Mouse (Mus musculus): Measurements from ENCODE around the gene Hs2st1. TPM values are rescaled to one million over a fixed set of nuclear protein-coding genes. Genes with fewer than 3 reads are reported as not detected.

Gene Hs2st1
- total and polyA plus RNA-seq, 3 experiments = 13.6 to 16.1 TPM; not detected in 1

DNA sequence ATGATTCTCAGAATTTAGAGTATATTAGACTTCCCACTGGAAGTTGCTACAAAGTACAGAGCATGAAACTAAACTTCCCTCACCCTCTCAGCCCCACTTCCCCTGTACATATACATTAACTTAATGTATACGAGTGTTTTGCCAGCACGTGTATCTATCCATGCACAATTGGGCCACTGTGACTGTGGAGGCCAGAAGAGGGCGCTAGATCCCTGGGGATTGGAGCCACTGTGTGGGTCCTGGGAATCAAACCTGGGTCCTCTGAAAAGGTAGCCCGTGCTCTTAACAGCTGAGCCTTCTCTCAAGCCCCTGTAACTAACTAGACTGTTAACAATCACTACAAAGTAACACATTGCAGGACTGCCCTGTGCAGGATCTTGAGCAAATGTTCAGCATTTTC, 36.5 kb upstream of the Hs2st1 start:
- Histone ChIP-seq H3K27ac (ENCODE audit: control insufficient read depth, low read depth, low read length) (no peak overlapping the region), H3K9me3 (replicated peaks; ENCODE audit: insufficient read depth, low read length) (no peaks in the 10 kb centered on the region), H3K4me3 (ENCODE audit: control insufficient read depth in 1 of 2, insufficient read depth in 1 of 2, low read depth in 2 of 2, low read length in 2 of 2) (no peak overlapping the region), H3K36me3 (ENCODE audit: control insufficient read depth in 1 of 2, insufficient read depth in 2 of 2, low read length in 2 of 2) (peaks cover 0 to 3% of the 10 kb centered on the region in 2 experiments; a peak in 1 of 4 replicates), H3K79me2 (ENCODE audit: control insufficient read depth, insufficient read depth, low read length, poor library complexity) (no peaks in the 10 kb centered on the region), H3K4me1 (ENCODE audit: control insufficient read depth in 1 of 2, insufficient read depth in 2 of 2, low read length in 2 of 2) (peaks cover 3% of the 10 kb centered on the region in 2 experiments; a peak in 2 of 4 replicates), H3K27me3 (ENCODE audit: control insufficient read depth in 1 of 2, insufficient read depth in 2 of 2, low read length in 2 of 2) (no peaks in the 10 kb centered on the region), H3K9ac (ENCODE audit: control insufficient read depth, low read depth, low read length, poor library complexity, severe bottlenecking) (no peak overlapping the region)
- peak; percentile 69 for DNase-seq (ENCODE audit: low read depth, low spot score)
- TF ChIP-seq TBP (IDR thresholded peaks at IDR 0.05; ENCODE audit: low read depth, low read length) (no peak), SIN3A (IDR thresholded peaks at IDR 0.05; ENCODE audit: low read length) (no peak), NELFE (IDR thresholded peaks at IDR 0.05; ENCODE audit: low read depth, low read length) (no peak), HCFC1 (IDR thresholded peaks at IDR 0.05; ENCODE audit: low read depth, low read length) (no peak), ZNF384 (IDR thresholded peaks at IDR 0.05; ENCODE audit: low read depth, low read length) (no peak), KAT2A (conservative IDR thresholded peaks at IDR 0.05; ENCODE audit: low read depth, low read length) (no peak), USF1 (IDR thresholded peaks at IDR 0.05; ENCODE audit: low read depth, low read length) (no peak), MXI1 (IDR thresholded peaks at IDR 0.05; ENCODE audit: low read depth, low read length) (no peak), E2F4 (IDR thresholded peaks at IDR 0.05; ENCODE audit: borderline replicate concordance, low read depth, low read length) (no peak), GABPA (IDR thresholded peaks at IDR 0.05; ENCODE audit: low read depth, low read length) (no peak), ETS1 (IDR thresholded peaks at IDR 0.05; ENCODE audit: low read depth, low read length) (no peak), MYB (IDR thresholded peaks at IDR 0.05; ENCODE audit: low read depth, low read length) (no peak), USF2 (IDR thresholded peaks at IDR 0.05; ENCODE audit: borderline replicate concordance in 1 of 2, insufficient read depth in 1 of 2, low read depth in 1 of 2, low read length in 2 of 2) (no peak), JUND (IDR thresholded peaks at IDR 0.05; ENCODE audit: low read depth, low read length) (no peak), NRF1 (IDR thresholded peaks at IDR 0.05; ENCODE audit: insufficient read depth, low read depth, low read length, poor library complexity, severe bottlenecking) (no peak), UBTF (IDR thresholded peaks at IDR 0.05; ENCODE audit: borderline replicate concordance, insufficient read depth, low read depth, low read length) (no peak), RAD21 (IDR thresholded peaks at IDR 0.05; ENCODE audit: low read depth, low read length) (peak; percentile 75), POLR2AphosphoS5 (IDR thresholded peaks at IDR 0.05; ENCODE audit: borderline replicate concordance, low read depth, low read length) (no peak), BHLHE40 (IDR thresholded peaks at IDR 0.05; ENCODE audit: borderline replicate concordance, low read depth, low read length) (no peak), ZMIZ1 (IDR thresholded peaks at IDR 0.05; ENCODE audit: low read depth, low read length) (no peak), CHD2 (IDR thresholded peaks at IDR 0.05; ENCODE audit: low read length) (no peak), EP300 (IDR thresholded peaks at IDR 0.05; ENCODE audit: low read depth in 1 of 2, low read length in 2 of 2) (no peak), TAL1 (IDR thresholded peaks at IDR 0.05; ENCODE audit: low read length) (no peak), POLR2AphosphoS2 (IDR thresholded peaks at IDR 0.05; ENCODE audit: low read length) (no peak), GATA1 (IDR thresholded peaks at IDR 0.05; ENCODE audit: low read depth, low read length) (no peak), SMC3 (IDR thresholded peaks at IDR 0.05; ENCODE audit: low read depth, low read length) (peak; percentile 71), CHD1 (IDR thresholded peaks at IDR 0.05; ENCODE audit: low read depth, low read length) (no peak), MYC (IDR thresholded peaks at IDR 0.05; ENCODE audit: low read depth, low read length) (0 out of 2 replicates have a peak, but pooled peaks have one; percentile 40), POLR2A (IDR thresholded peaks at IDR 0.05; ENCODE audit: control insufficient read depth in 1 of 2, insufficient read depth in 1 of 2, low read depth in 1 of 2, low read length in 2 of 2, poor library complexity in 1 of 2) (no peak), ZKSCAN1 (IDR thresholded peaks at IDR 0.05; ENCODE audit: low read depth, low read length) (no peak), CTCF (IDR thresholded peaks at IDR 0.05 in 2 of 3, conservative IDR thresholded peaks at IDR 0.05 in 1 of 3; ENCODE audit: control insufficient read depth in 1 of 3, insufficient read depth in 1 of 3, low read depth in 2 of 3, low read length in 3 of 3, poor library complexity in 1 of 3, severe bottlenecking in 1 of 3) (peak; percentile 79 to 84 (median 79)), MAZ (IDR thresholded peaks at IDR 0.05; ENCODE audit: low read depth, low read length) (no peak), ZC3H11A (IDR thresholded peaks at IDR 0.05; ENCODE audit: low read depth, low read length) (peak; percentile 78), MAFK (IDR thresholded peaks at IDR 0.05; ENCODE audit: borderline replicate concordance, low read depth, low read length) (no peak), RCOR1 (IDR thresholded peaks at IDR 0.05; ENCODE audit: low read depth, low read length) (no peak), MAX (IDR thresholded peaks at IDR 0.05; ENCODE audit: low read length) (no peak), TCF12 (IDR thresholded peaks at IDR 0.05; ENCODE audit: low read depth, low read length) (no peak), MEF2A (IDR thresholded peaks at IDR 0.05; ENCODE audit: extremely low read depth, insufficient replicate concordance, low read depth, low read length, poor library complexity, severe bottlenecking) (no peak), ELF1 (IDR thresholded peaks at IDR 0.05; ENCODE audit: low read depth, low read length) (no peak)

Measured in MEL (cell line).